Mouse (Mus musculus) urinary bladder, postnatal 36 days (tissue): Measurements from ENCODE around the gene Dalrd3.
A peak's percentile ranks its signal among the peaks of the same experiment; 100 is the strongest.
"Not testable (repeated sequence)": the region's sequence is repeated elsewhere in the genome, so short reads cannot be mapped to it uniquely, and the experiment has no call there.

Source experiments
- DNase-seq, 2 experiments: peaks; one replicate each; pipeline ENCODE4 v3.0.0; 2022; ENCODE audit warnings: low spot score in 2 of 2, mixed read lengths in 1 of 2

Gene Dalrd3

GRCm38 (mm10) chr9:108572321-108572720 is 2.6 kb downstream of the Dalrd3 start:
- no peak for DNase-seq

DNA sequence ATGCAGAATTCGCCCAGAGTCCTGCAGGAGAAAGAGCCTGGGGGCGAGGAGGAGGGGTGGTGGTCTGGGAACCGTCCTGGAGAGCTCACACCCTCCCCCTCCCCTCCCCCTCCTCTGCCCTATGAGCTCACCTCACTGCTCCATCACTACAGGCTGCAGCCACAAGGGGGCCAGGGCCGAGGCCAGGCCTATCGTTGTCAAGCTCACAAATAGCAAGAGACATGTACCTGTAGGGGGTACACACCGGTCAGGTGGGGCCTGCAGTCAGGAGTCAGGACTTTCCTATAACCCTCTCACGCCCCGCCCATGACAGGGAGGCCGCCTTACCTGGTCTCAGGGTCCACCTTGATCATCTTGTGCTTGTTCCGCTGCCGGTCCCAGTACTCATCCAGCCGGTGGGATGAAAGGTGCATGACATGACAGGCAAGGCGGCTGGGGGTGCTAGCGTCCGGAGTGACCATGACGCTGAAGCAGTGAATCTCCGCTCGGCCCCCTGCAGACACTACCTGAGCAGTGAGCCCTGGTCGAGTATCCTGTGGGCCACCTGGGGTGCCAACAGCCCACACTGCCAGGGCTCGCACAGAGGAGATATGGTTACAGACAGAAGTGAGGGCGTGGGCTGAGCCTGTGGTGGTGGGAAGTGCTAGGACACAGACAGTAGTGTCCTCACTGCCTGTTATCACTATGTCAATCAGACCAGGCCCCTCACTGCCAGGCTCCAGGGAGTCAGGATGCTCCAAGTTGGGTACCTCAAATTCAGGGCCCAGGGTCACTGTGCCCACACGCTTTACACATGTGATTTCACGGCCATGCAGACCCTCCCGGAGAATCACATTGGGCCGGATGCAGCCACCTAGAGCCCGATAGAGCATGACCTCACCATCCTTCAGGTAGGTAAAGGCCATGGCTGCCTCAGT is 4.3 kb downstream of the Dalrd3 start:
- DNase-seq = no peak

- DNase-seq = no peak
Measured at GRCm38 (mm10) chr9:108574921-108575320, 5.2 kb downstream of the Dalrd3 start.

DNA sequence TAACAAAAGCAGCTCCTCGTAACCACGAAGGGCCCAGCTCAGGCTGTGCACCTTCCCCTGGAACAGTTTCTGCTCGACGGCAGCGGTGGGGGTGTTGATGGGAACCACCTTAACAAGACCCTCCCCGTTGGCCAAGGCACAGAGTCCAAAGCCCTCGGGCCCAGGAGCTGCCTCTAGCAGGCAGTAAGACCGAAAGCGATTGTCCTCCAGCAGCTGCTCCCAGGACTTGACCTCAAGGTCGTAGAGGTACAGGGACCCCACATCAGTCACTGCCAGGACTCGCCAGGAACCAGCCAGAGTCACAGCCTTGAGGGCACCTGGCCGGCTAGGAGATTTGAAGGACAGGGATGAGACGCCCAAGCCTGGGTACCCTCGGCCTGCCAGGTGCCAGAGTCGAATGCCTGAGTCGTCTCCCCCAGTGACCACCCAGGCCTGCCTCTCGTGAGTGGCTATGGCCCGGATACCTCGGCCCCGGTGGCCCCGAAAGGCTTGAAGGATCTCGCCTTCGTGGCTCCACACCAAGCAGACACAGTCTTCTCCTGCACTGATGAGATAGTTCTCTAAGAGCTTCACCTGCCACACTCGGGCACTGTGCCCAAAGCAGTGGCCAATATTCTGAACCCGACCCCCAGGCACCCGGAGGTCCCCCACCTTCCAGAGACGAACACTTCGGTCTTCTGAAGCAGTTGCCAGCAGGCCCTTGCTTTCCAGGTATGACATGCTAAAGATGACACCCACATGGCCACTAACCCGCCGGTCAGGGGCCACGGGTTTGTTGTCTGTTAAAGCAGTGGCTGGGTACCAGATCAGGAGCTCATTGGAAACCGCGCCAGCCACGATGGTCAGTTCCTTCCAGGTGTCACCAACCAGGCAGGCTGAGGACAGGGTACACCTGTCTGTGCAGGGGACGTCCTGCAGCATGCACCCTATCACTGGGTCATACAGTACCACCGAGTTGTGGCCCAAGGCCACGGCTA is 5.9 kb downstream of the Dalrd3 start:
- no peak for DNase-seq

DNA sequence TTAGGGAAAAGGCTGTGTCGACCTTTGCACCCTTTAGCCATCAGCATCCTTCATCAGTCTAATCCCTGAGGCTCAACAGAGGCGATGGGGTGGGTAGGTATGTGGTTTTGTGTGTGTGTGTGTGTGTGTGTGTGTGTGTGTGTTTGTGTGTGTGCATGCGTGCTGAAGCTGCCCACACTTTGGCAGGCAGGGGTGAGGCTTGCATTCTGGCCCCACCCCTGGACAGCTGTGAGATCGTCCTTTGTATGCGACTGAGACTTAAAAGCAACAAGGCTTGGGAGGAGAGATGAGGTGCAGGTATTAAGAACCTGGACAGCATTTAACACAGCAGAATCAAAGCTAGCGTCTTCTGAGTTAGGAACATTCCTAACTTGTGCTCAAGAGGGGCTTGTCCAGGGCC is 7.3 kb downstream of the Dalrd3 start:
- no peak for DNase-seq

DNA sequence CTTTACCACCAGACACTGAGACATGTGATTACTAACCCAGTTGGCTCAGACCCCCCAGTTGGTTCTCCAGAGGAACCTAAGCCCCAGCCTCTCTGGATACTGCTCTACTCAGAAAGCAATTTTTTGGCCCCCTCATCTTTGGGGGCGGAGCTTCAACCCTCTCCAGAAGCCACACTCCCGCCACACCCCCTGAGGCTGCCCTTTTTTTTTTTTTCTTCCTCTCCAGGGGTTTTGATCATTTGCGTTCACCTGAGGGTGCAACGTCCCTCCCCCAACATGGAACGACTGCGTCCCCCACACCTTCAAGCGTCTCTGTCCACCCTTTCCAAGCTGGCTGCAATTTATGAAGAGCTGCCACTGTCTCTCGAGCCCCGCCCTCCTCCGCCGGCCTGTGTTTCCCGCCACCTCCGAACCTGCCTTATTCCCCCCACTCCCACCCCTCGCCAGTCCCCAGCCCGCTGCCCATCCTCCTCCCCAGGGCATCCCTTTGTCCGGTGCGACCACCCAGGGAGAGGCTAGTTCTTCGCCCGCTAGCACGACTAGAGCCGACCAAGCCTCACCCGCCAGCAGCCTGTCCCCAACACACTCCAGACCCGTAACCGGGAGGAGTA is 8.4 kb downstream of the Dalrd3 start:
- peak in 1 of 2 experiments; percentile 46 for DNase-seq

DNA sequence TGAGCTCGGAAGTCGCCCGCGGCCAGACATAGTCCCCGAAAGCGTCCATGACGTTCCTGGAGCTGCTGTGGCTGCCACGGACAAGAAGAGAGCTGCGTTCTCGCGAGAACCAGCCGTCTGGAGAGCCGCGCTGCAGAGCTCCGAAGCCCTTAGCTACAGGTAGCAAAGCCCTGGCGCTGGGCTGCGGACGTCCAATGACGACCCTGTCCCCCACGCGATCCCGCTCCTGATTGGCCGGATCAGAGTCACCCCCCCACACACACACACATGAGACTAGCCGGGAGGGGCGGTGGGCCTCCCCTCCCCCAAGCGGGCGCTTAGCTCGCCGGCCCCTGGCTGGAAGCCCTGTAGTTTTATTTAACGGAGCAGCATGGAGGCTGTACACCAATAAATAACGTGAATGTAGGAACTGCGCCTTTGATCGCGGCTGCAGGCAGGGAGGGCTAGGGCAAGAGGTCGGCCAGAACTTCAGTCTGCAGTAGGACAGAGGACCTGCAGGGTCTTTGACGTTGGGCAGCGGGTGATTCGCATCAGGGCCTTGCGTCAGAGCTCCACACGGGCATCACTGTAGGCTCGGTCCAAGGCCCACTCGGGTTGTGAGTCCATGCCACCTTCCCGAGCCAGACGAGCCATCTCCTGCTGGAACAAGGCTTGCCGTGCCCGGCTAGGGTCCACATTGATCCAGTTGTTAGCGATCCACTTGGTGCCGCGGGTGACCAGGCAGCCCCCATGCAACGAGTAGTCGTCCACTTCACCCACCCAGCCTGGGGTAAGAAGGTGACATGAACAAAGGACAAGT is 9.1 kb downstream of the Dalrd3 start, which contains the start of gene Wdr6:
Gene Wdr6 (minus strand): TSS at position 195 of the 799 bp plus-strand sequence.
- peak; percentile 76 to 90 for DNase-seq

DNA sequence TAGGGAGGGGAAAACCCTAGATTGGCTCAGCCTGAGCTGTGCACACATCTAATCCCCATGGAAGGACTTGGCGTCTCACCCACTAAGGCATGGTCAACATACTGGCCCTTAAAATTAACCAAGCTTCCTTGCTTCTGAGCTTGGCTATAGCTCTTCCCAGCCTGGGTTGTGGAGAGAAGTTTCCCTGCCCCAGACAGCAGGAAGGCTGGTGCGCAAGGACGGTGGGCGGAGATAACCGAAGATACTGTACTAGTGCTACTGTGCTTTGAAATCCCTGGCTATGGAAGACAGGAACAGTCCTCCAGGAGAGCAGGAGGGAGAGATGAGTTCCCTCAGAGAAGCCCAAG is 9.6 kb downstream of the Dalrd3 start:
- DNase-seq = no peak

DNA sequence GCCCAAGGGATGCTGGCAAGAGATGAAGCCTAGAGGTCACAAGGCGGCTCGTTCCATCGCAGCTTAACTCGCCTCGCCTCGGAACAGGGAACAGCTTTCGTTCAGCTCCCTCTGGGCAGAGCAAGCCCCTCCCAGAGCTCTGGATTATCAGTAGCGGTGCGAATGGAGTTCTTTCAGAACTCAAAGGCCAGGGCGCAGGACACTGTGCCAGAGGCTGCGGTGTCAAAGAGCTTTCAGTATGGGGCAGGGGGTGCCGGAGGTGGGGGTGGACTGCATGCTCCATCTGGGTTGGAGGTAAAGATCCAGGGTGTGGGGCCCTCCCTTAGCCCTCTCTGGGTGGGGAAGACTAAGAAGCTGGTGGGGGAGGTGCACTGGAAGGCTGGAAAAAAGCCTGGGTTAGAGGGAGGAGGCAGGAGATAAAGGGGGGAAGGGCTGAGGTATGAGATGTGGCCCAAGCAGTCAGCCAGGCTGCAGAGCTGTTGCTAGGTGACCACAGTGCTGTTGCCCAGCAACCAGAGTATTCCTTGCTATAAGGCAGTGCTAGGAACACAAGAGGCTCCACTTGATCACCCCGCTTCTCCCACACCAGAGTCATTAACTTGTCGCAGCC is 18.0 kb downstream of the Dalrd3 start:
- DNase-seq = peak in 1 of 2 experiments; percentile 62

DNA sequence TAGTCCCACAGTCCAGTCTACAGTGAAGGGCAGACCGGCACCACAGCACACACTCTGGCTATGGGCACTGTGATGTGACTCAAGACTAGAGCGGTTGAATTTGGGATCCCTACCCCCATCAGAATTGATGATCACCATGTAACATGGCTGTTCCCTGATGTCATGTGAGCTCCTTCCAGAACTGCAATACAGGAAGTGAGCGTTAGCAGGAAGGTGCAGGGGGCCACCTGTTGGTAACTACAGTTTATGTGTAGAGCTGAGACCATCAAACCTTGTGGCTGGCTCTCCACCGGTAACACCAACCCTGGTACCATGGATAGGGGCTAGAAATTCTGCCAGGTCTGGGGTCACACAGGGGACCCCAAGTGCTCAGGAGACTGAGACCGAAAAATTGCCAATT is 19.5 kb downstream of the Dalrd3 start:
- DNase-seq = no peak

- DNase-seq = no peak
Measured at GRCm38 (mm10) chr9:108591462-108591861, 21.8 kb downstream of the Dalrd3 start.

DNA sequence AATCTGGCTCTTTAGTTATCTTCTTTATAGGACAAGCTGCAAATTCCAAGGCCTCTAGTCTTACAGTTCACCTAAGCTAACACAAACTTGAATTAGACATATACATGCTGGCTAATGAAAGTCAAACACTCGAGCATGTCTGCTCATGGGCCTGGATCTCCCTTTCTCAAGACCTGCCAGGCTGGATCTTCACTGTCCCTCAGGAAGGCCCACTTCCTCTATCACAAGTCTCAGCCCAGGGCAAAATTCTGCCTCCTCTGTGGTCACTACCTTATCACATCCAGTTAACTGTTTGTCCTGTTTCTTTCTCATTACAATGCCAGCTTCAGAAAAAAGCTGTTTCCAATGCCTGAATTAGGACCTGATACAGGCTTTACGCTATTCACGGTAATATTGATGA is 24.7 kb downstream of the Dalrd3 start:
- no peak for DNase-seq

- DNase-seq = peak; percentile 44 to 47
Measured at GRCm38 (mm10) chr9:108596998-108597764, 27.5 kb downstream of the Dalrd3 start, which contains the start of gene P4htm. Gene P4htm, minus strand, starts transcription at chr9:108597667.

DNA sequence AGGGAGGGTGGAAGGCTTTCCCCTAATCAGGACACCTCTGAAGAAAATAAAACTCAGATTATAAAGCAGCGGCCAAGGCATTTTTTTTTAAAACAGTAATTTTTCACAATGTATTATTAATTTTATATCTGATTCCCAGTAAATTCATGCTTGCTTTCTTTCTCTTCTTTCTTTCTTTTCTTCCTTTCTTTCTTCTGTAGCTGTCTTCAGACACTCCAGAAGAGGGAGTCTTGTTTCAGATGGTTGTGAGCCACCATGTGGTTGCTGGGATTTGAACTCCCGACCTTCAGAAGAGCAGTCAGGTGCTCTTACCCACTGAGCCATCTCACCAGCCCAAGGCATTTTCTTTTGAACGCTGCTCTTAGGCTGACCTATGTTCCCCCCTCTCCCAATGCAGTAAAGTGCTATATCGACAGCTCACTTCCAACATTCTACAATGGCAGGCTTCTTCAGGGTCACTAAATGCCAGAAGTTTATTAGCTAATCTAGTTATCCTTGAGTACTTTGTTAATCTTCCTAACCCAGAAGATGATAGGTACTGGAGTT is 29.4 kb downstream of the Dalrd3 start:
- no peak for DNase-seq

- DNase-seq = no peak
Measured at GRCm38 (mm10) chr9:108600011-108600410, 30.3 kb downstream of the Dalrd3 start.

DNA sequence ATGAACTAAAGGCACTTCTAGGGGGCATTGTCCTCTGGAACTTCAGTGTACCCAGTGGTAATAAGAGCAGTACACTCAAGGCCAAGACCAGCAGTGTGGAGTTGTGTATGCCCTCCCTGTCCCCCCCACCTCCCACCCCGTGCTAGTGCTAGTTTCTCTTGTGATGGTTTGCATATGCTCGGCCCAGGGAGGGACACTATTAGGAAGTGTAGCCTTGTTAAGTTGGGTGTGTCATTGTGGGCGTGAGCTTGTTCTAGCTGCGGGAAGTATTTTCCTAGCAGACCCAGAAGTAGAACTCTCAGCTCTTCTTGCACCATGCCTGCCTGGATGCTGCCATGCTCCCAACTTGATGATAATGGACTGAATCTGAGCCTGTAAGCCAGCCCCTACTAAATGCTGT is 32.3 kb downstream of the Dalrd3 start:
- no peak for DNase-seq

DNA sequence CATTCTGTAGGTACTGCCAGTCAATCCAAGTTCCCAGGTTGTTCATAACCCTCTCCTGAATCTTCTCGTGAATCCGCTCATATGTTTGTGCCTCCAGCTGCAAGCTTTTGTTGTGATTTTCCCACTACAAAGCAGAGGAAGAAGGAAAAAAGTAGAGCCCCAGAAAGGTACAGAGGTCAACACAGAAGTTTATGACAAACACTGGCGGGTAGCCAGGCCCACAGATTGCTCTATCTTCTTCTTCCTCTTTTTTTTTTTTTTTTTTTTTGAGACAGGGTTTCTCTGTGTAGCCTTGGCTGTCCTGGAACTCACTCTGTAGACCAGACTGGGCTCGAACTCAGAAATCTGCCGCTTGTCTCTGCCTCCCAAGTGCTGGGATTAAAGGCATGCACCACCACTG is 38.2 kb downstream of the Dalrd3 start:
- DNase-seq = not testable (repeated sequence)

GRCm38 (mm10) chr9:108608889-108609288 is 39.2 kb downstream of the Dalrd3 start:
- no peak for DNase-seq

DNA sequence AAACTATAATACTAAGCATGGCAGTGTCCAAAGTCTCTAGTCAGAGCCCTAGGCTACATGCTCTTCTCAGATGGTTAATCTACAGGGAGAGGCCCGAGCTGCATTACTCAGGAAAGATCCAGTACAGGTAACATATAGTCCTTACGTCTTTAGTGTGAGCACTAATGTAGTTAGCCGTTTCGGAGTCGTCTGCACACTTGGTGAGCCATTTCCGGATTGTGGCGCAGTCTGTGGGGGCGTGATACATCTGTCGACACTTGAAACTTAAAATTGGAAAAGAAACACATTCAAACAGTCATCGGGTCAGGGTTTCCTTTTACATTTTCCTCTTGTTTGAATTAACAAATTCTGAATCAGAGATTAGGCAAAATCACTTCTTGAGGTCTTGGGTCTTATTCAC is 41.8 kb downstream of the Dalrd3 start:
- no peak for DNase-seq

GRCm38 (mm10) chr9:108617301-108617700 is 47.6 kb downstream of the Dalrd3 start:
- no peak for DNase-seq
